Mouse (Mus musculus) gastrocnemius, postnatal 4 days (tissue): ENCODE data around the gene Serhl. TPM values are rescaled to one million over a fixed set of nuclear protein-coding genes. Genes with fewer than 3 reads are reported as not detected.
"Not testable (repeated sequence)": the region's sequence is repeated elsewhere in the genome, so short reads cannot be mapped to it uniquely, and the experiment has no call there.

Source experiments
- DNase-seq, 2 experiments: peaks; one replicate each; pipeline ENCODE4 v3.0.0; 2021 to 2022; ENCODE audit warnings: low spot score in 2 of 2, mixed read lengths in 2 of 2
- total RNA-seq, 2 experiments: library from RNA; stranded (reverse); gene quantifications; 2 replicates each; pipeline ENCODE4 v1.2.3; 2021

Gene Serhl
- total RNA-seq, 2 experiments from 2014 or later = 33.4 to 41.0 TPM

- DNase-seq = peak; percentile 91 to 92
Measured at GRCm38 (mm10) chr15:83122566-83123145, 33.4 kb downstream of the Serhl start, which contains the start of gene Rrp7a. TSS of gene Rrp7a (minus strand) at chr15:83122801.

DNA sequence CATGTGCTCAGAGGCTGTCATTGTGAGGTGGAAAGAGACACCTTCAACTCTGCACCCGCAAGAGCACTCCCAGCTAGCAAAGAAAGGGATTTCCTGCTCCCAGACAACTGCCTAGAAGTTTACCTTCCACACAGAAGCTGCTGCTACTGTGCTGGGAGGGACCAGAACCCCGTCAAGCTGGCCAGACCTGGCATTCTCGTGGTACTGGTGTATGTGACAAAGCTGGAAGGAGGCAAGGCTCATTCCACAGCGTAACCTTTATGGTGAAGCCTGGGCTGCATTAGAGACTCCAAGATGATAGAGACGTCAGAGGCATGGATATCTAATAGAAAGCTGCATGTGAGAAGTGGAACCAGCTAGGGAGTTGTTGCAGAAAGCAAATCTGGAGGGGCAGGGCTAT, 35.3 kb downstream of the Serhl start:
- no peak for DNase-seq

DNA sequence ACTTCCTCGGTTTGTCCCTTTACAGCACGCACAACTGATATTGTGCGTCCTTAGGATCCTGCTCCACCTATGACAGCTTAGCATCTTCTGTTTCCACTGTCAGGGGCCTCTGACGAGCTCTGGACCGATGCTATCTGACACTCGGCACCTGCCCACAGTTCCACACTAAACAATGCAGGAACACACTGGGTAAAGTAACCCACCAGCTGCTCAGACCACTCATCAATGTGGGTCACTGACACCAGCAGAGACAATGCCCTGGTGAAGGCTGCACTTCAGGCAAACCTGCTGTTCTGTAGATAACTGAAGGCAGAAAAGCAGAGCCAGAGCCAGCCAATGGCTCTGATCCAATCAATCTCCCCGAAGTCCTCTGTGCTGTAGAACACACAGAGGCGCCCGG, 37.3 kb downstream of the Serhl start:
- no peak for DNase-seq

- not testable (repeated sequence) for DNase-seq
Measured at GRCm38 (mm10) chr15:83127037-83127436, 37.7 kb downstream of the Serhl start.

- no peak for DNase-seq
Measured at GRCm38 (mm10) chr15:83129530-83130231, 40.4 kb downstream of the Serhl start.

GRCm38 (mm10) chr15:83134671-83135070, 45.4 kb downstream of the Serhl start:
- DNase-seq = no peak

DNA sequence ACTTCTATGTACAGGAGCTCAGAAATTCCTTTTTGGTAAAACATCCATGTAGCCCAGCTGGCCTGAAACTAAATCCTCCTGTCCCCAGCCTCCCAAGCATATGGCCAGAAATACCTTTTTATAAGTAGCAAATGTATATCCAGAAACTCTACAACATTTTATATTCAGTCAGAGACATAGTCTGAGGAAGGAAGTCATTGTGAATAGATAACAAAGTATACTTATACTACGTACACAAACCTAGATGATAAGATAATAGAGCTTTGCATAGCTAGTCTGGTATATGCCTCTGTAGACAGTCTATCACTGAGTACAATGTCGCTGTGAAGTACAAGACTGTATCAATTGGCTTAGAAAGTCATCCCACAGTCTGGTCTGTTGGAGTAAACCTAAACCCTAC, 46.3 kb downstream of the Serhl start:
- no peak for DNase-seq

DNA sequence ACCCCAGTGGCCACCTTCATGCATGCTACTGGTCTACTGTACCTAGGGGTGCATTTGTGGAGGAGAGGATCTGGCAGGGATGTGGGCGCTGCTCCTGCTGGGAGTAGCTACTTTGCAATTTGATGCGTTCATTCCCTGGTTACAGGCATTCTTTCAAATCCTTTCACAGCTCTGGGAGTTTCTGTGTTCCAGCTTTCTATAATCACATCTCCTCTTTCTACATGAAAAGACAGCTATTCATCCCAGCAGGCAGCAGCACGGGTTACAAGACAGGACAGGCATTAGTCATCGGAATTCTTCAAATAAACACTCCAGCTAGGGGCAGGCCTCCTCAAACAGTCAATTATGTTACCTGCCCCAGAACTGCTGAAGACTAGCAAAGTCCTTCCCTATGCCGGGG, 53.6 kb downstream of the Serhl start:
- no peak for DNase-seq

DNA sequence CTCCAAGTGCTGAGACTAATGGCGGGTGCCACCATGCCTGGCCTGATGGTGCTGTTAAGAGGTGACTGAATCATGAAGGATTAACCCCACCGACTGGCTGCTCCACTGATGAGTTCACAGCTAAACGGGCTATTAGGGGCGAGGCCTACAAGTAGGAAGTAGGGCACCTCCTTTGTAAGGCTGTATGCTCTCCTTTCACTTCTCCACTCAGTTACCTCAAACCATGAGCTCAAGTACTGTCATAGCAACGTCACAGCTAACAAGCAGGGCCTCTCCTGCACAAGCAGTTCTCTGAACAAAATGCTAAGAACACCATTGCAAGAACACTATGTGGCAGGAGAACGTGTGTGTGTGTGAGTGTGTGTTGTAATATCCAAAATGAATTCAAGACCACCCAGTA, 56.2 kb downstream of the Serhl start:
- DNase-seq = no peak

DNA sequence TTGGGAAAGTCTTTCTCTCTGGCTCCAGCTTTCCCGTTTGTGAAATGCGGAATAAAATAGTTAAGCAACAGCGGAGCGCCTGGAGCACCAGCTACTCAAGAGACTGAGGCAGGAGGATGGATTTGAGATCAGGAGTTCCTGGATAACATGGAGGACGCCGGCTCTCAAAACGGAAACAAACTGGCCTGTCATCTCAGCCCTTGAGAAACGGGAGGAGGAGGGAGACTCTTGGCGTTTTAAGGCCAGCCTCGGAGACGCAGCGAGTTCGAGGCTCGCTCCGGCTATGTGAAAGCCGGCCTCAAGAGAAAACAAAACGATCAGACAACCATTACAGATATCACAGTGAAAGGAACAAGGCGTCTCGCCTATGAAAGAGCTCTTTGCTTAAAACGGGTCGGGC, 59.1 kb downstream of the Serhl start:
- DNase-seq = no peak

DNA sequence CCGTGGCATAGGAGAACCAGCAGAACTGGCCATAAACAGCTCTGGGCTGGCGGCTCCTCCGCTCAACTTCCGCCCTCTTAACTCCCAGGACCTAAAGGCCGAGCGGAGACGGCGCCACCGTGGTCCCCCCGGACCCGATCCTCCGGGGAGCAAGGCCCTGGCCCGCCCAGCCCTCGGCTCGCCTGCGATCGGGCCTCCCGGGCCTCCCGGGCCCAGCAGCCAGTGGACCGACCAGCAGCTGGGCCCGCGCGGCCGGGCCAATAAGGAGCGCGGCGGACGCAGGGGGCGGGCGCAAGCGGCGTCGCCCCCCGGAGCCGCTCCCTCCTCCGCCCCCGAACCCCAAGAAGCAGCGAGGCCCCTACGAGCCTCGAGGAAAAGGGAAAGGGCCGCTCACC, 59.5 kb downstream of the Serhl start:
- peak in 1 of 2 experiments; percentile 63 for DNase-seq

- peak; percentile 95 to 97 for DNase-seq
Measured at GRCm38 (mm10) chr15:83149196-83150072, 60.1 kb downstream of the Serhl start, which contains the start of gene Poldip3. TSS of gene Poldip3 (minus strand) at chr15:83149384.

- no peak for DNase-seq
Measured at GRCm38 (mm10) chr15:83150073-83150442, 60.8 kb downstream of the Serhl start.

GRCm38 (mm10) chr15:83150694-83151093, 61.4 kb downstream of the Serhl start:
- no peak for DNase-seq

- no peak for DNase-seq
Measured at GRCm38 (mm10) chr15:83154309-83154708, 65.0 kb downstream of the Serhl start.

- DNase-seq = no peak
Measured at GRCm38 (mm10) chr15:83155672-83156419, 66.5 kb downstream of the Serhl start.

DNA sequence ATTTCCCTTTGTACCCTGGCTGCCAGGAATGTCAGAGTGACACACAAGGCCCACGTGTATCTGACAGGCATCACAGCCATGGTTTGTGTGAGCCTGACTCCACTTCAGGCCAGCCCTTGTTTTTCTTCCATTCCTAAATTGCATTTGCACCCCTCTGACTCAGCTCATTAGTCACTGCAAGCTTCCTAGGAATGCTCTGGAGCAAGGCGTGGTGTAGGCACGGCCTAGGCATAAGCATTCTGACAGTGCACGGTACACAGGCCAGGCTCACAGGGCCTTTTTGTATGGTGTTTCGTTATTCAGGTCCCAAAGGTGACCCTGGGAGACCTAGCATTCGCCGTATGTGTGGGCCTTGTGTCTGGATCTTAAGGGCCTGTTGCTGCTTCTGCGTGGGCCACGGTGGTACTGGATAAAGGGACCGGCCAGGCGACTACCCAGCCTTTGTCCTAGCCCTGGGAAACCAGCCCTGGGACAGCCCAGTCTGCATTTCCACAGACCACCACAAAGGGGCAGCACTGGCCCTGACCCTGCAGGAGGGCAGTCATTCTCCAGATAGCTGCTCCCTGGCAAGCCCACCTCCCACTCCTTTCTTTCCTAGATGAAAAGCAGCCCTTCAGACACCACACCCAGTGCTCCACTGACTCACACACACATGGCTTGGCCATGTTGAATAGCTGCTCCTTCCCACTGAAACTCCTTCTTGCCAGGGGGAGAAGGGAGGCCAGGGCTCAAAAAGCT, 67.8 kb downstream of the Serhl start:
- peak; percentile 60 to 68 for DNase-seq

GRCm38 (mm10) chr15:83157667-83158064, 68.4 kb downstream of the Serhl start:
- DNase-seq = no peak

GRCm38 (mm10) chr15:83158587-83159160, 69.4 kb downstream of the Serhl start:
- no peak for DNase-seq

- no peak for DNase-seq
Measured at GRCm38 (mm10) chr15:83159823-83160222, 70.5 kb downstream of the Serhl start.
